Mouse (Mus musculus): ENCODE results near the gene Evi2.

Gene Evi2

DNA sequence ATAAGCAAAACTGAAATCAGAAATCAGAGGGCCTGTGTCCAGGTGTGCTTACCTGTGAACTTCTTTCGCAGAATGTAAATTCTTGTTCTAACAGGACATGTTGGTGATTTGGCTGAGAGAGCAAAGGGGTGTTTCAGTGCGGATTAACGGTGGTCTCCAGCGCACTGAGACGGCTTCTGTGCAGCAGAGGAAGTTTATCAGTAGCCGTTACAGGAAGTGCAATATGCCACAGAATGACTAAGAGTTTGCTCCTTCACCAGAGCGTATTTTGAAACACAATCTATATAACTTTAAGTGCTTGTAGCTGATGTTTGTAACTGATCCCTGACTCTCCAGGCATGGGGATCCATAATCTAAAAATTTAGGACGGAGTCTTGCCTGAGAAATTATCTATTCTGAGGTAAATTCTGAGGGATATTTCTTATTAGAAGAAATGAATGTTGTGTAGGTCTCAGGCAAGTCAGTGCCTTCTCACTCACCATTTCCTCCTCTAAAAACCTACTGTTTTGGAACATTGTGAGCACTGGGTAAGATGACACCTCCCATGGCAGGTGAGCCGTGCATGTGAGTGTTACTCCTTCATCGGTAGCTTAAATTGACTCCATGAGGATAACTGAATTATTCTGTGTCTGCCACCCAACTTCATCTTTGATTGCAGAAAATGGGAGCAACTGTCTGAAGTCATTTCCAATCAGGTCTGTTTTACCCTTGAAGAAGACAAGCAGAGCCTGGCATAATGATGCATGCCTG is 6.7 kb downstream of the Evi2 start, which contains the start of gene Evi2b:
Evi2b (minus strand) TSS at position 203 of the 750 bp plus-strand sequence.
- peak; percentile 70 for DNase-seq

DNA sequence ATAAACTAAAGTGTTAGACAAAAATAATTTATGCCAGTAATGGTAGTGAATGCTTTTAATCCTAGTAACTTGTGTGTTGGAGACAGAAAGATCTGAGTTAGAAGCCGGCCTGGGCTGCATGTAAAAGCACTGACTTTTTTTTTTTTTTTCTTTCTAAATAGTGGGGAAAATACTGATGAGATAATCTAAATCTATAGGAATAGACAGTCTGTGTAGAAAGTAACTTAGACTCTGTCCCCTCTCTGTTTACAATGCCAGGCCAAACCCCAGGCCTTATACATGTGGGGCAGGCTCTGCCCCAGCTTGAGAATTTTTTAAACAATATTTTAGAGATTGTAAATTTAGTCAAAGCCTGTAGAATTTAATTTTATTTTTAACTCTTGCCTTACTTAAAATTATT is 7.4 kb downstream of the Evi2 start:
- no peak for DNase-seq

DNA sequence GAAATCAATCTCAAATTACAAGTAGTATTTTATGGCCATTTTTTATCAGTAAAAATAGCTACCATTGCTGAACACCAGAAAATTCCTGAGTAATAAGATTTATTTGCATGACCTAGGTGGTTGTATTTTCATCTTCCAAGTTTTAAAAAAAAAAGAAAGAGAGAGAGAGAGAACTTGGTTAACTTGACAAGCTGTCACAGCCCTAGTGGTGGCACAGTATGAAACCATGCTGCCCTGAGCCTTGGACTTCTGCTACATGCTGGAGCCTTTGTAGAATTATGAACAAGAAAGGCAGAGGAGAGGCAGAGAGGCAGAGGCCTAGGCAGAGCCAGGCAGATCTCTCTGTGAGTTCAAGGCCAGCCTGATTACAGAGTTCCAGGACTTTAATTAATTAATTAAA is 8.5 kb downstream of the Evi2 start:
- DNase-seq, result peak; percentile 34

DNA sequence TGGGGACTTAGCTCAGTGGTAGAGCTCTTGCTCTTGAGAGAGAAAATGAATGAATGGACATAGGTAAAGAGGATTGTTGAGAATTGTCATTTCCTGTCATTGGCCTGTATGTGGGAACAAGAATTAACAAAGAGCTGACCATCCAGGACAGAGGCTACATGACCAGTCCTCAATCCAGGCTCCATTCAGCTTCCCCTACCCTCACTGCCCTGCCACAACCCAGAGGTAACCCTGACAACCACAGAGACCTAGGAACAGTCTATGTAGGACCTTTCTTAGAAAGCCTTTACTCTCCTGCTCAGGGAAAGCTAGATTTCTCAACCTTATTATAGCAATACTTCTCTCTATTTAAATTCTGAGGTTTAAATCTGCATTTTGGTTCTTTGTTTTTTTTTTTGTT is 9.6 kb downstream of the Evi2 start:
- DNase-seq, result no peak

DNA sequence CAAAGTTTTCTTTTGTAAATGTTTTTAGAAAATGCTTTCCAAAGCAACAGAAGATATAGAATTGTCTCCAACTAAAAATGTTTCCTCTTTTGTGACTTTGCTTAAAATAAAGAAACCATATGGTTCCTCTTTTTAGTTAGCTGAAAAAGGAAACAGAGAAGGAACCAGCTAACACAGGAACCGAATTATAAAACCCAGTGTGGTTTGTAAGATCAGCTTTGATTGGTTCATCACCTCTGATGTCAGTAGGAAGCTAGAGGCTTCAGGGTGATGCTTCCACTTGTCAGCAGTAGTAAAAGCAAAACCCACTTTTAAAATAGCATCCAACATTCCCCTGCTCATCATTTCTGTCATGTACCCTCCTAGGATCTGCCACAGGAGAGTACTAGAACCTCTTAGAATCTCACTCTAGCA is 10.5 kb downstream of the Evi2 start:
- DNase-seq, result peak; percentile 42

DNA sequence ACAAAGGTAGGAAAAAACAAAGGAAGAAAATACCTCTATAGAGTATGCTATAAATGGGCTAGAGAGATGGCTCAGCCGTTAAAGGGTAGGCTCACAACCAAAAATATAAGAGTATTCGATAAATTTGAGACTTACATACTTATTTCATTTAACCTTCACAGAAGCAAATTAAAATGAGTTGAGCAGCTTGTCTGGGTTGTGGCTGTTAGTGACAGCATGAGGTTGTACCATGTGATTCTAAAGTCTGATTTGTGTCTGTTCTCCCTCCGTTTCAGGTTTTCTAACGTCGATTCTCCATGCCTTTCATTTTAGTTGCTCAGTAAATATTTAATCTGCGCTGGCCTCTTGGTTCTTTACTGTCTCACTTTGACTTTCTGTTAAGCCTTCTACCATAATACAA is 11.1 kb downstream of the Evi2 start:
- DNase-seq, result no peak

DNA sequence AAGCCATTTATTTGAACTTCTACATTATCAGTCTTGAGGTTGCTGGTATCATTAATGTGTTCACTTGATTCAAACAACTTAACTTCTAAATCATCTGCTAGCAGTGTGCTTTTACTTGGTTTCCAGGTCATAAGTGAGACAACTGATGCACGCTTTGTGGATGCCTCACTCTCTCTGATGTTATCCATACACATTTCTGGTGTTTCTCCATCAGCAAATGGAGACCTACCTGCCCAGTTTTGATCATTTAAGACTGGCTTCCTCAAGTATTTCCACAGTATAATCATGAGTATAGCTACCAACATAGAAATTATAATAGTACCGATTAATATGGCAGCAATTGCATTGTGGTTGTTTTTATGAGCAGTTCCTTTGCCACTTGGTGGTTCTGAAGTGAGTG is 14.6 kb downstream of the Evi2 start:
- DNase-seq, result no peak

DNA sequence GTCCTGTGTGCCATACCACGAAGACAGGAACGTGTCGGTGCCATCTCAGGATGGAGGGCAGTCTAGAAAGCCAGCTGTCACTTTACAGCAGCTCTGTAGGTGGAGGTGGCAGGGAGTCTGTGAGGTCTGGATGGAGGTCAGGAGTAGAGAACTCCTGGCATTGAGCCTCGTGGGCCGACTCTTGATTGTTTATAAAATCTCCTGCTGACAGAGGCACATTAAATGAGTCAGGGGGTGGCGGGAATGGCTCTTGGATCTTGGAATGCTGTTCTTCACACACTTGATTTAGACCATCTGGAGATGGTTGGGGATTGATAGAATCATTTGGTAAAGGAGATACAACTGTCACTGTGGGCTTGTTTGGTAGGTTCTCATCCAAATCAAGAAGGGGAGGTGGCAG is 15.1 kb downstream of the Evi2 start:
- DNase-seq, result no peak

DNA sequence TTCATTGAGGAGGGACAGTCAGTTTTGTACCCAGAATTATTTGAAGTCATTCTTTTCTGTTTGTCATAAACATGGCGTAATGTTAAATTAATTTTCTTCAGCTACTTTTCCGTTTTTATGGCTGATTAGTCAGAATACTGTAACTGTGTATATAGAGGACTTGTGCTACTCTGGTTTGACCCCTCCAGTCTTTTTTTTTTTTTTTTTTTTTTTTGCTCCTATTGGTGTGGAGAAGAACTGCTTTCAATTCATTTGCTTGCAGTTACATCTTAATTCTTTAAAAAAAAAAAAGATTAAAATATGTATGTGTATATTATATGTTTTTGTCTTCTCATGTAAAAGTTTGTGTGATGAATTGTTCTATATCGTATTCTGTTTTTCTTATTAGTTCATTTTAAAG is 18.4 kb downstream of the Evi2 start:
- DNase-seq, result no peak

DNA sequence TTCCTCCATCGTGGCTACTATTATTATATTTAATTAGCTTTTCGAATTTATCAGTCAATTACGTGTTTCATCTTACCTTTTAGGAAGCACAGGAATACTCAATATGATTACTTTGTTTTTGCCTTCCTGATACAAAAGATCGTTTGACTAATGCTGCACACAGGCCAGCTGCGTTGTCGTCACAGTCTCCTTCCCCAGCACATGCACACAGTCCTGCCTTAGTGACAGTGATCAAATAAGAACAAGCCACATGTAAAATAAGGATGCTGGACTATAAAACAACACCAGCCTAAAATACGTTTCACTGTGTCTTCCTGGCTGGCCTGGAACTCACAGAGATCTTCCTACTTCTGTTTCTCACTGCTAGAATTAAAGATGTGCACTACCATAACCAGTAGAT is 25.9 kb downstream of the Evi2 start:
- DNase-seq, result no peak

DNA sequence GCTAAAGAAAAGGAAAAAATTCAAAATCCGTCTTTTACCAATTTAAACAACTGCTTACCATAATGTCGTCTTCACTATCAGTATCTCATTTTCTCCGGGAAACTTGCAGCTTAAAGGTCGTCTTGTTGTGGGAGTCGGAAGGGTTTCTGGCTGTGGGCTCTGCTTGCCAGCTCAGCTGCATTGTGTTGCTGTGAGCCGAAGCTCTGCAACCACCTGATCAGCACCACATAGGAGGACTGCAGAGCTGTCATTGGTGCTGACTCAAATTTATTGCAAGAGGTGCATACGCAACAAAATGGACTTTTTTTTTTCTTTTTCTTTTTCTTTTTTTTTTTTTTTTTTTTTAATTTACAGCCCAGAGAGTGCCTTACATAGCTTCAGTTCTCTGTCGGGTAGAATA is 26.5 kb downstream of the Evi2 start, which contains the start of gene Omg:
Omg (minus strand) TSS at position 240 of the 400 bp plus-strand sequence.
- no peak for DNase-seq

DNA sequence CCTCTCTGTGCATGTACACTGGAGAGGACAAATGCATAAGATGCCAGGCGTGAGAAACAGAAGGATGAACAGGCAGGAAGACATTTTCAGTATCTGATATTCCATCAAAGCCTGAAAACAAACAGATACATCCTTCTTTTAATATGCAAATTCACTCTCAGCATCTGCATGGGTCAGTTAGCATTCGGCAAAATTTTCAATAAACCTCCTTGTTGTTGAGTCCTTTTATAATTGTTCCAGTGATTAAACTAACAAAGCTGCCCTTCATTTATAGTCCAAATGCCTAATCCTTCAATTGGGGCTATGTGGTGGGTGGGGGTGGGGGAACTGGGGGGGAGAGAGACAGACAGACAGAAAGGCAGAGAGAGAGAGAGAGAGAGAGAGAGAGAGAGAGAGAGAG is 27.5 kb downstream of the Evi2 start:
- DNase-seq, result no peak

DNA sequence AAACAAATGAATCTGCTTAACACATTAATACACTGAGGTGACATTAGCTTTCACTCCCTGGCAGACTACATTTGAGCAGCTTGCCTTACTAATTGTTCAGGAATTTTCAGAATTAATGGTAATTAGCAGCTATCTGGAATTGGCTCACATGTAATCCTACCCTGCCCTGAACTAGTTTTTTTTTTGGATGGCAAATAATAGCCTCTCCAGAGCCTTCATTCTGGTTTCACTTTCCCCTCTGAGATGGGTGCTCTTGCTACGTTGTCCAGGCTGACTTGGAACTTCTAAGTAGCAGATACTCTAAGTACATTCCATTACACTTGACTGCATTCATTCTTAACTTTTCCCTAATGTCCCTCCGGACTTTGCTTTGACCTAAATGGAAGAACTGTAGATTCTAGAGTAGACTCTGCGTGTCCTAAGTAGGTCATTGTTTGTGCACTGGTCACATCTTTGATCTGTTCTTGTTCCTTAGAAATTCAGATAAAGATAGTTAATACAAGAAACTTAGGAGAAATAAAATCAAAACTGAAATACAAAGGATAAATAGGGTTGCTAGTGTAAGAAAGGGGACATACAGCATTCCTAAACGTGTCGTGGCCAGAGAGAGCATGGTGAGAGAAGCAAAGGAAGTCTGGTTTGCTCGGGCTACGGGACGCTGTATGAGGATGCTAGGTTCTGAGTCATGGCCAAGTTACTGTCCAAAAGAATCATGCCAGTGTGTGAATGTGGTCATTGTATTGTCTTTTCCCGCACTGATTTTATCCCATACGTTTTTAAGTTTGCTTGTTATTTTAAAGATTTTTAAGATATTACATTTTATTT is 35.2 kb downstream of the Evi2 start:
- DNase-seq, result no peak

DNA sequence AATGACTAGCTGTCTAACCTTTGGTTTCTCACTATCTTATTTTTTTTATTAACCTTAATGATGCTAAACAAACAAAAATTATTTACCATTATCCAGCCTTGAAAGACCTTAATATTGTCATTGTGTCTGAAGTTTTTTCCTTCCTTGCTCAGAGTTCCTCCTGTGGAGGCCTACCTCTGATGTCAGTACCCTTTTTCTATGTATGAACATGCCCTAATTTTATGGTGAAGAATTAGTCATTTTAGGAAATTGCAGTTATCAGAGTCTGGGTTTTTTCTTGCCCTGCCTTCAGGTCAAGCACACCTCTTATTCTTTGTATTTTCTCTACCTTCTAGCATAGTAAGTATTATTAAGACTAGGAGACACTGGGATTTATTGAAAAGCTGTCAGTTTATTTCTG is 45.7 kb downstream of the Evi2 start:
- no peak for DNase-seq

DNA sequence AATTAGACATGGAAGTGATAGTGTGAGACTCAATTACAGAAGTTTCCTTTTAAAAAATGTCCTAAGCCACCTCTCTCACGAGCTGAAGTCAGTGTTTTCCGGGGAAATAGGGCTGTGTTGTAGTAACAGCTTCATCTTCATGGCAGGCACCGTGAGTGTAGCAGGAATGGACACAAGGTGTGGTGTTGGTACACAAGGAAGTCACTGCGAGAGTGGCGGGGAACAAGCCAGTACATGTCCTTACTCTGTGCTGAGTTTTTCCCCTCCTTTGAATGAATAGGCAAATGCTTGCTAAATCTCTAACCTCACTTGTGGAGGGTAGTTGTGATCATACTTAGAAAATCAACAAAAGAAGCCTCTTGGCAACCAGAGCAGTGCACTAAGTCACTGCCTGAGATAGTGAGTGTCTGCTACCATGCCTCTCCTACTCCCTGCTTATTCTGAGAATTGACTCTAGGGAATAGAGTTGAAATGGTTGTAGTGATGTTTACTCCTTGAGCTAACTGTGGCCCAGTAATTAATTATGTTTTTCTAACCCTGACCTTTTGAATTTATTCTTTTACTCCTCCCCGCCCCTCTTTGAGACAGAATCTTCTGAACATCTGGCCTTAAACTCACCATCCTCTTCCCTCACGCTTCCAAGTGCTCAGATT is 46.4 kb downstream of the Evi2 start:
- DNase-seq, result no peak

DNA sequence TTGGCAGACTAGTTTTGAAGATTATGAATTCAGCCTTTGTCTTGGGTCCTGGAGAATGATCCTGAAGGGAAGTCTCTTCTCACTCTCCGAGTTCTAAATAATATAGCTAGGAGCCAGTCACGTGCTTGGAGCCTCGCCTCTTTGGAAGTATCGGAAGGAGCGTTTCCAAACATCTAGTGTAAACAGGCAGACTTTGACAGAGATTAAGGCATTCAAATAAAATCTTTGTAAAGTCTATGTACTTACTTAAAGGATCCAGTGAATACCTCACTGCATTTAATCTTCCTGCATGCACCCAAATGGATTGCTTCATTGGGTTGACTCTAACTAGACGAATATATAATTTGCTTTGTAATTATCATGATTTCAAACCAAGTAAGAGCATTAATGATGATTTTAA is 47.0 kb downstream of the Evi2 start:
- no peak for DNase-seq

DNA sequence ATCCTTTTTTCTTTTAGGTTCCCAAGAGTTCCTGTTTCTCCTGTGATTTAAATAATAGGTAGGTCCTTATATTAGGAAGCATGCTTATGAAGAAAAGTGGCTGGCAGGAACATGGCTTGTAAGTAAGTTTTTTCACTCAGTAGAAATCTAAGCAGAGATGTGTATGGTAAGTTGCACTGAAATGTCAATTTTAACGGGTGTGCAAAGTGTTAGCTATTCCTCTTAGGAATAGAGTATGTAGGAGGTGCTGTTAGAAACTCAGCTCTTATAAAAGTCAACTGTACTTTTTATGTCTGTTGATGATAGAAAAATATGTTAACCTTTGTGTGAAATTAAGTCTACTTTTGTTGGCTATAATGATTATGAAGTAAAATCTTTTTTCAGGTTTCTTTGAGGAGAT is 62.3 kb downstream of the Evi2 start:
- DNase-seq, result no peak

Measured in thymus, postnatal 14 days (tissue).